Mouse (Mus musculus) limb, embryonic 15.5 days (tissue): Measurements from ENCODE around the gene Itgav. TPM values are rescaled to one million over a fixed set of nuclear protein-coding genes. Genes with fewer than 3 reads are reported as not detected.

Experiments used
- ATAC-seq: fragments of 200-750 bp; cut with Nextera tagmentation; 2 replicates; pipeline ENCODE4 v1.8.0; 2017; ENCODE audit warnings: low read depth, moderate TSS enrichment; ENCODE audit not compliant: insufficient number of reproducible peaks, low FRiP score, low TSS enrichment
- H3K27ac ChIP-seq: fragments of 300-500 bp; sonication (generic); 2 replicates; pipeline ENCODE4 v1.5.1; 2015; ENCODE audit warnings: moderate library complexity, mild to moderate bottlenecking, inconsistent platforms
- H3K27me3 ChIP-seq: fragments of 300-500 bp; sonication (generic); 2 replicates; pipeline ENCODE4 v1.6.1; 2015; ENCODE audit warnings: inconsistent platforms
- H3K36me3 ChIP-seq: fragments of 300-500 bp; sonication (generic); 2 replicates; pipeline ENCODE4 v1.6.1; 2015; ENCODE audit warnings: inconsistent platforms
- H3K4me1 ChIP-seq: fragments of 300-500 bp; sonication (generic); 2 replicates; pipeline ENCODE4 v1.6.1; 2015; ENCODE audit warnings: inconsistent platforms
- H3K4me2 ChIP-seq: fragments of 300-500 bp; sonication (generic); 2 replicates; pipeline ENCODE4 v1.6.1; 2015; ENCODE audit warnings: mild to moderate bottlenecking, inconsistent platforms
- H3K4me3 ChIP-seq: fragments of 300-500 bp; sonication (generic); 2 replicates; pipeline ENCODE4 v1.5.1; 2015; ENCODE audit warnings: mild to moderate bottlenecking, inconsistent platforms
- H3K9ac ChIP-seq: fragments of 300-500 bp; sonication (generic); 2 replicates; pipeline ENCODE4 v1.6.1; 2015; ENCODE audit warnings: inconsistent platforms
- H3K9me3 ChIP-seq: fragments of 300-500 bp; sonication (generic); 2 replicates; pipeline ENCODE4 v1.6.1; 2016; ENCODE audit warnings: inconsistent platforms
- WGBS: fragments of 180-500 bp; shearing (Covaris S2); methylation state at CpG from one replicate; pipeline ENCODE4 v1.1.7; 2015; 5-methylcytosine and 5-hydroxymethylcytosine counted together
- polyA plus RNA-seq: library from polyadenylated mRNA; unstranded; fragments of >200 nt; fragmentation: Nextera tagmentation; extraction: Ambion mirVana; gene quantifications from 2 replicates; pipeline ENCODE4 v1.2.1, GENCODE M21; 2015

Itgav gene
- polyA plus RNA-seq, 1 experiment from 2014 or later = 70.7 TPM

- H3K27ac ChIP-seq = no peak overlapping the region
- no peak for ATAC-seq
- no peaks in the 10 kb centered on the region for H3K9me3 ChIP-seq
- H3K9ac ChIP-seq = no peak overlapping the region
- H3K4me3 ChIP-seq = no peak overlapping the region
- 90% methylated on average over 5 of the region's 5 CpGs for WGBS
- H3K27me3 ChIP-seq = no peaks in the 10 kb centered on the region
- no peak overlapping the region for H3K4me2 ChIP-seq
- H3K36me3 ChIP-seq = peaks cover 12% of the 10 kb centered on the region; the same call in 1 of the 2 replicates
- H3K4me1 ChIP-seq = peaks cover 7% of the 10 kb centered on the region
Measured at GRCm38 (mm10) chr2:83736836-83737235, 12.6 kb downstream of the Itgav start.

GRCm38 (mm10) chr2:83738586-83739251, 14.5 kb downstream of the Itgav start:
- Histone ChIP-seq H3K4me1 (peaks cover 7% of the 10 kb centered on the region), H3K4me2 (no peak overlapping the region), H3K27me3 (no peaks in the 10 kb centered on the region), H3K27ac (no peak overlapping the region), H3K9me3 (no peaks in the 10 kb centered on the region), H3K36me3 (peaks cover 12% of the 10 kb centered on the region; the same call in 1 of the 2 replicates), H3K9ac (no peak overlapping the region), H3K4me3 (no peak overlapping the region)
- 74% methylated on average over 14 of the region's 14 CpGs for WGBS
- no peak for ATAC-seq

GRCm38 (mm10) chr2:83739461-83740124, 15.4 kb downstream of the Itgav start:
- H3K9ac ChIP-seq = no peak overlapping the region
- peaks cover 4% of the 10 kb centered on the region for H3K4me1 ChIP-seq
- H3K9me3 ChIP-seq = no peaks in the 10 kb centered on the region
- H3K36me3 ChIP-seq = peaks cover 12% of the 10 kb centered on the region; the same call in 1 of the 2 replicates
- H3K27ac ChIP-seq = 0 out of 2 replicates have a peak overlapping the region, but pooled peaks have one; percentile 33
- ATAC-seq = no peak
- H3K4me3 ChIP-seq = no peak overlapping the region
- H3K4me2 ChIP-seq = no peak overlapping the region
- 56% methylated on average over 9 of the region's 9 CpGs for WGBS
- H3K27me3 ChIP-seq = no peaks in the 10 kb centered on the region

GRCm38 (mm10) chr2:83740601-83741031, 16.4 kb downstream of the Itgav start:
- Histone ChIP-seq H3K9ac (no peak overlapping the region), H3K9me3 (no peaks in the 10 kb centered on the region), H3K4me3 (no peak overlapping the region), H3K27ac (no peak overlapping the region), H3K36me3 (peaks cover 16% of the 10 kb centered on the region; the same call in 1 of the 2 replicates), H3K4me2 (no peak overlapping the region), H3K27me3 (no peaks in the 10 kb centered on the region), H3K4me1 (peaks cover 4% of the 10 kb centered on the region)
- ATAC-seq = no peak
- WGBS = 61% methylated on average over 5 of the region's 5 CpGs

- Histone ChIP-seq H3K4me3 (no peak overlapping the region), H3K27me3 (no peaks in the 10 kb centered on the region), H3K4me1 (peaks cover 4% of the 10 kb centered on the region), H3K4me2 (no peak overlapping the region), H3K9ac (no peak overlapping the region), H3K9me3 (no peaks in the 10 kb centered on the region), H3K36me3 (0 out of 2 replicates have a peak, but pooled peaks cover 10% of the 10 kb centered on the region), H3K27ac (no peak overlapping the region)
- no peak for ATAC-seq
- WGBS = 65% methylated on average over 9 of the region's 9 CpGs
Measured at GRCm38 (mm10) chr2:83742210-83742609, 18.0 kb downstream of the Itgav start.

- H3K27ac ChIP-seq = no peak overlapping the region
- no peak overlapping the region for H3K4me3 ChIP-seq
- ATAC-seq = no peak
- peaks cover 15% of the 10 kb centered on the region; the same call in 1 of the 2 replicates for H3K36me3 ChIP-seq
- H3K4me1 ChIP-seq = peaks cover 4% of the 10 kb centered on the region
- 96% methylated on average over 2 of the region's 2 CpGs for whole genome bisulfite sequencing
- H3K9me3 ChIP-seq = no peaks in the 10 kb centered on the region
- H3K9ac ChIP-seq = no peak overlapping the region
- H3K27me3 ChIP-seq = no peaks in the 10 kb centered on the region
- no peak overlapping the region for H3K4me2 ChIP-seq
Measured at GRCm38 (mm10) chr2:83742836-83743235, 18.6 kb downstream of the Itgav start.

- ATAC-seq = no peak
- Histone ChIP-seq H3K36me3 (peaks cover 22% of the 10 kb centered on the region), H3K27ac (no peak overlapping the region), H3K4me3 (no peak overlapping the region), H3K4me2 (no peak overlapping the region), H3K27me3 (no peaks in the 10 kb centered on the region), H3K9ac (no peak overlapping the region), H3K9me3 (no peaks in the 10 kb centered on the region), H3K4me1 (peaks cover 3% of the 10 kb centered on the region)
- 75% methylated on average over 9 of the region's 9 CpGs for WGBS
Measured at GRCm38 (mm10) chr2:83744276-83744952, 20.2 kb downstream of the Itgav start.

- Histone ChIP-seq H3K27me3 (no peaks in the 10 kb centered on the region), H3K9me3 (no peaks in the 10 kb centered on the region), H3K4me1 (no peaks in the 10 kb centered on the region), H3K4me3 (no peak overlapping the region), H3K9ac (no peak overlapping the region), H3K27ac (no peak overlapping the region), H3K36me3 (peaks cover 22% of the 10 kb centered on the region), H3K4me2 (no peak overlapping the region)
- 44% methylated on average over 6 of the region's 6 CpGs for WGBS
- ATAC-seq = no peak
Measured at GRCm38 (mm10) chr2:83745257-83745656, 21.1 kb downstream of the Itgav start.

GRCm38 (mm10) chr2:83748581-83749118, 24.5 kb downstream of the Itgav start:
- ATAC-seq = no peak
- Histone ChIP-seq H3K27me3 (no peaks in the 10 kb centered on the region), H3K36me3 (peaks cover 22% of the 10 kb centered on the region), H3K9ac (no peak overlapping the region), H3K27ac (no peak overlapping the region), H3K4me1 (no peaks in the 10 kb centered on the region), H3K4me3 (no peak overlapping the region), H3K9me3 (no peaks in the 10 kb centered on the region), H3K4me2 (no peak overlapping the region)
- 95% methylated on average over 10 of the region's 10 CpGs for WGBS

- Histone ChIP-seq H3K9ac (no peak overlapping the region), H3K4me1 (no peaks in the 10 kb centered on the region), H3K4me2 (no peak overlapping the region), H3K9me3 (no peaks in the 10 kb centered on the region), H3K36me3 (peaks cover 33% of the 10 kb centered on the region), H3K27ac (no peak overlapping the region), H3K27me3 (no peaks in the 10 kb centered on the region), H3K4me3 (no peak overlapping the region)
- WGBS = 89% methylated on average over 5 of the region's 5 CpGs
- no peak for ATAC-seq
Measured at GRCm38 (mm10) chr2:83753008-83753407, 28.8 kb downstream of the Itgav start.

GRCm38 (mm10) chr2:83754306-83754837, 30.2 kb downstream of the Itgav start:
- H3K36me3 ChIP-seq = peaks cover 25% of the 10 kb centered on the region

More at GRCm38 (mm10) chr2:83754306-83754837, 30.2 kb downstream of the Itgav start:
- Histone ChIP-seq H3K4me1 (no peaks in the 10 kb centered on the region), H3K9ac (no peak overlapping the region), H3K27me3 (no peaks in the 10 kb centered on the region), H3K4me3 (no peak overlapping the region), H3K27ac (no peak overlapping the region), H3K9me3 (no peaks in the 10 kb centered on the region), H3K4me2 (no peak overlapping the region)
- 61% methylated on average over 5 of the region's 5 CpGs for WGBS
- no peak for ATAC-seq
